Mouse (Mus musculus): Measurements from ENCODE around the gene Gba. TPM values are rescaled to one million over a fixed set of nuclear protein-coding genes. Genes with fewer than 3 reads are reported as not detected.
"Not testable (repeated sequence)": the region's sequence is repeated elsewhere in the genome, so short reads cannot be mapped to it uniquely, and the experiment has no call there.

Gene Gba
- polyA plus RNA-seq (2015; fragmentation: Nextera tagmentation; extraction: Ambion mirVana): 34.7 TPM in 2 replicates

- Histone ChIP-seq H3K4me3 (peak within 1 kb of the TSS; percentile 52), H3K4me1 (peaks cover 5% of the 10 kb centered on the region), H3K9me3 (no peaks in the 10 kb centered on the region), H3K27me3 (no peaks in the 10 kb centered on the region), H3K4me2 (peak within 1 kb of the TSS; percentile 70), H3K36me3 (peaks cover 32% of the 10 kb centered on the region), H3K27ac (no peak within 1 kb of the TSS), H3K9ac (peak within 1 kb of the TSS; percentile 73)
- ATAC-seq (ENCODE audit: insufficient number of reproducible peaks, insufficient read depth, low FRiP score, low TSS enrichment, low read depth): peak; percentile 73
- WGBS: 25% methylated on average over 13 of the region's 13 CpGs
These were observed at the start of gene Gba for GRCm38 (mm10) chr3:89202253-89203141. TSS of gene Gba (plus strand) at chr3:89202928.

DNA sequence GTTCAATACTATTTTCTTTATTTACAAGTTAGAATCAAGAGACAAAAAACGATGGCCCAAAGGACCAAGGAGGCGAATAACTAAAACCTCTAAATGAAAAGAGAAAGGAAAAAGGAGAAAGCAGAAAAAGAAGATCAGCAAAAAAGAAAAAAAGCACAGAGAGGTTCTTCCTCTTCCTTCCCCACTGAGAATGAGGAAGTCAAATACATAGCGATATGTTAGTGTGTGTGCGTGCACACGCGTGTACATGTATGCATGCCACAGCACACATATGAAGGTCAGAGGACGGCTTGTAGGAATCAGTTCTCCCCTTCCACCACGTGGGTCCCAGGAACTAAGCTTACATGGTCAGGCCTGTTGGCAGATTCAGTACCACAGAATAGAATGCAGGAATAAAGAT lies 45.8 kb upstream of the Gba start:
- no peak overlapping the region for H3K4me3 ChIP-seq
- ATAC-seq (ENCODE audit: insufficient number of reproducible peaks, insufficient read depth, low FRiP score, low TSS enrichment, low read depth): no peak
- peaks cover 19% of the 10 kb centered on the region for H3K4me1 ChIP-seq
- H3K27ac ChIP-seq: no peak overlapping the region
- no peaks in the 10 kb centered on the region for H3K9me3 ChIP-seq
- peaks cover 34% of the 10 kb centered on the region for H3K27me3 ChIP-seq
- 87% methylated on average over 8 of the region's 8 CpGs for WGBS
- no peak overlapping the region for H3K4me2 ChIP-seq
- H3K9ac ChIP-seq: no peak overlapping the region
- no peaks in the 10 kb centered on the region for H3K36me3 ChIP-seq

DNA sequence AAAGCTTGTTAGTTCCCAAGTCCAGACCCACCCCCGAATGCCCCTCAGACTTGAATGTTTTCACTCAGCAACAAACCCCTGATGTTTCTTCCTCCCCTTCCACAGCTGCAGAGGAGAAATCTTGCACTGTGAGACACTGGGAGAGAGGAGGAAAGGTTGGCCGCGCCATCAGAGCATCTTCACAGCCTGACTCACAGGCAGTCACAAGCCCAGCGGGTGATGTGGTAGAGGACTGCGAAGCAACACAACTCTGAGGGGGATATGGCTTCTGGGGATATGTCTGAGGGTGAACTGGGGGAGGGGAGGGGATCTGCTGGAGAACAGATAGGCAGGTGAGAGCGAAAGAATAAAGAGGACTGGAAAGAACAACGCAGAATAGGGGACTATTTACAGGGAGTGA lies 44.1 kb upstream of the Gba start:
- Histone ChIP-seq H3K9ac (no peak overlapping the region), H3K4me3 (peak overlapping the region; percentile 69), H3K27me3 (peaks cover 26% of the 10 kb centered on the region), H3K9me3 (no peaks in the 10 kb centered on the region), H3K4me1 (peaks cover 19% of the 10 kb centered on the region), H3K4me2 (peak overlapping the region; percentile 99; the same call in 1 of the 2 replicates), H3K36me3 (no peaks in the 10 kb centered on the region), H3K27ac (no peak overlapping the region)
- WGBS: 22% methylated on average over 7 of the region's 7 CpGs
- ATAC-seq (ENCODE audit: insufficient number of reproducible peaks, insufficient read depth, low FRiP score, low TSS enrichment, low read depth): no peak

GRCm38 (mm10) chr3:89159211-89159610 lies 43.5 kb upstream of the Gba start:
- WGBS: under 1% methylated on average over 13 of the region's 13 CpGs
- peaks cover 25% of the 10 kb centered on the region for H3K27me3 ChIP-seq
- H3K4me3 ChIP-seq: peak overlapping the region; percentile 69
- no peaks in the 10 kb centered on the region for H3K36me3 ChIP-seq
- H3K27ac ChIP-seq: no peak overlapping the region
- peaks cover 23% of the 10 kb centered on the region for H3K4me1 ChIP-seq
- no peak for ATAC-seq (ENCODE audit: insufficient number of reproducible peaks, insufficient read depth, low FRiP score, low TSS enrichment, low read depth)
- peak overlapping the region; percentile 99 for H3K4me2 ChIP-seq
- peak overlapping the region; percentile 71; the same call in 1 of the 2 replicates for H3K9ac ChIP-seq
- H3K9me3 ChIP-seq: no peaks in the 10 kb centered on the region

DNA sequence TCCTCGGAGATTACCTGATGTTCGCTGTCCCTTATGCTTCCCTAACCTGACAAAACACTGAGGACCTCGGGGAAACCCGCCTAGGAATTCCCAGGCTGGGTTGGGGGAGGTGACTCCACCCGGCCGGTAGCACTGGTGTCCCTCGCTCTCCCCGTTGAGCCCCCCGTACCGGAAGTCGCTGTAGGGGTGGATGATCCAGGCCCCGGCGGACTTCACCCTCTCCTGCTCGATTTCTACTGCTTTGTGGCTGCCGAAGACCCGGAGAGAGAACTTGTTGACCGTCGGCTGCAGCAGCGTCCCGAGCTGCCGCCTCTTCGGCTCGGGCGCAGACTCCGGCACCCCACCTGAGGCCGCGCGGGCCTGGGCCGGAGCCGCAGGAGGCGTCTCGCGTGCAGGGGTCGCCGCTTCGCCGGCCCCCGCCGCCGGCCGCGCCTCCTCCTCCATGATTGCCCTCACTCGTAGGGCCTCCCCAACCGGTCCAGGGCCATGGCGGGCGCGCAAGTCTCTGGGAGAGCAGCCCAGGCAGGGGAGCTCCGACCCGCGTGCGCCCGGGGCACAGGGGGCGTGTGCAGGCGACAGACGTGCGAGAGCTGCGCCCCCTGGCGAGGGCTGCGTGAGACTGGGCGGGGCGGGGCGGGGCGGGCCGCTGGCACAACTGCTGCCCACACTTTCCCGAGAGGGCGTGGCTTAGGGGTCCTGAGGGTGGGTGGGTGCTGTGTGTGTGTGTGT lies 42.9 kb upstream of the Gba start, which contains the start of gene Hcn3:
Hcn3 (minus strand) TSS at position 581 of the 729 bp plus-strand sequence.
- H3K27ac ChIP-seq: no peak within 1 kb of the TSS

GRCm38 (mm10) chr3:89161207-89161606 lies 41.5 kb upstream of the Gba start:
- H3K9me3 ChIP-seq; H3K27ac ChIP-seq; ATAC-seq (ENCODE audit: insufficient number of reproducible peaks, insufficient read depth, low FRiP score, low TSS enrichment, low read depth); H3K36me3 ChIP-seq; H3K4me3 ChIP-seq; H3K9ac ChIP-seq; H3K4me2 ChIP-seq: not testable (repeated sequence)
- Histone ChIP-seq H3K27me3 (peaks cover 24% of the 10 kb centered on the region), H3K4me1 (peaks cover 31% of the 10 kb centered on the region)

More for the DNA sequence above, 42.9 kb upstream of the Gba start, which contains the start of gene Hcn3:
- peaks cover 23% of the 10 kb centered on the region for H3K4me1 ChIP-seq
- H3K27me3 ChIP-seq: peaks cover 24% of the 10 kb centered on the region
- H3K9ac ChIP-seq: peak within 1 kb of the TSS; percentile 71
- WGBS: under 1% methylated on average over 49 of the region's 66 CpGs
- peak within 1 kb of the TSS; percentile 69 for H3K4me3 ChIP-seq
- no peaks in the 10 kb centered on the region for H3K9me3 ChIP-seq
- no peaks in the 10 kb centered on the region for H3K36me3 ChIP-seq
- peak within 1 kb of the TSS; percentile 99 for H3K4me2 ChIP-seq
- ATAC-seq (ENCODE audit: insufficient number of reproducible peaks, insufficient read depth, low FRiP score, low TSS enrichment, low read depth): 0 out of 2 replicates have a peak, but pooled peaks have one; percentile 59

DNA sequence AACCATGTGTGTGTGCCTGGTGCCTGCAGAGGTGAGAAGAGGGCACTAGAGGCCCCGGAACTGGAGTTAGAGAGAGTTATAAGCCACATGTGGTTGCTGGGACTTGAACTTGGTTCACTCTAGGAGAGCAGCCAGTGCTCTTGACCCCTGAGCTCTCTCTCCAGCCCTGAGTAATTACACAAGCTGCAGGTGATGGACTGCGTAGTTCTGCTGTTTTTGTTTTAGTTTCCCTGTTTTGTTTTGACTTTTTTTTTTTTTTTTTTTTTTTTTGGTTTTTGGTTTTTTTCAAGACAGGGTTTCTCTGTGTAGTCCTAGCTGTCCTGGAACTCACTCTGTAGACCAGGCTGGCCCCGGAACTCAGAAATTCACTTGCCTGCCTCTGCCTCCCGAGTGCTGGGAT lies 40.9 kb upstream of the Gba start:
- no peak overlapping the region for H3K4me3 ChIP-seq
- peaks cover 35% of the 10 kb centered on the region for H3K4me1 ChIP-seq
- no peak overlapping the region for H3K4me2 ChIP-seq
- 78% methylated on average over 4 of the region's 4 CpGs for WGBS
- no peak for ATAC-seq (ENCODE audit: insufficient number of reproducible peaks, insufficient read depth, low FRiP score, low TSS enrichment, low read depth)
- peaks cover 3% of the 10 kb centered on the region; the same call in 1 of the 2 replicates for H3K36me3 ChIP-seq
- H3K9me3 ChIP-seq: no peaks in the 10 kb centered on the region
- H3K27me3 ChIP-seq: peaks cover 24% of the 10 kb centered on the region
- no peak overlapping the region for H3K9ac ChIP-seq
- no peak overlapping the region for H3K27ac ChIP-seq

GRCm38 (mm10) chr3:89163123-89163522 lies 39.6 kb upstream of the Gba start:
- H3K4me2 ChIP-seq: no peak overlapping the region
- WGBS: 76% methylated on average over 1 of the region's 1 CpGs
- H3K27ac ChIP-seq: no peak overlapping the region
- H3K36me3 ChIP-seq: peaks cover 16% of the 10 kb centered on the region
- H3K9ac ChIP-seq: no peak overlapping the region
- H3K4me3 ChIP-seq: no peak overlapping the region
- peaks cover 32% of the 10 kb centered on the region for H3K4me1 ChIP-seq
- ATAC-seq (ENCODE audit: insufficient number of reproducible peaks, insufficient read depth, low FRiP score, low TSS enrichment, low read depth): no peak
- H3K27me3 ChIP-seq: peaks cover 18% of the 10 kb centered on the region
- no peaks in the 10 kb centered on the region for H3K9me3 ChIP-seq

- no peak for ATAC-seq (ENCODE audit: insufficient number of reproducible peaks, insufficient read depth, low FRiP score, low TSS enrichment, low read depth)
- H3K4me2 ChIP-seq: peak overlapping the region; percentile 81
- H3K36me3 ChIP-seq: peaks cover 22% of the 10 kb centered on the region
- peak overlapping the region; percentile 86 for H3K4me3 ChIP-seq
- WGBS: 77% methylated on average over 5 of the region's 5 CpGs
- H3K9me3 ChIP-seq: no peaks in the 10 kb centered on the region
- peaks cover 28% of the 10 kb centered on the region for H3K4me1 ChIP-seq
- H3K9ac ChIP-seq: peak overlapping the region; percentile 98
- H3K27ac ChIP-seq: peak overlapping the region; percentile 98; the same call in 1 of the 2 replicates
- peaks cover 12% of the 10 kb centered on the region for H3K27me3 ChIP-seq
These were observed 39.0 kb upstream of the Gba start for GRCm38 (mm10) chr3:89163643-89164245.

DNA sequence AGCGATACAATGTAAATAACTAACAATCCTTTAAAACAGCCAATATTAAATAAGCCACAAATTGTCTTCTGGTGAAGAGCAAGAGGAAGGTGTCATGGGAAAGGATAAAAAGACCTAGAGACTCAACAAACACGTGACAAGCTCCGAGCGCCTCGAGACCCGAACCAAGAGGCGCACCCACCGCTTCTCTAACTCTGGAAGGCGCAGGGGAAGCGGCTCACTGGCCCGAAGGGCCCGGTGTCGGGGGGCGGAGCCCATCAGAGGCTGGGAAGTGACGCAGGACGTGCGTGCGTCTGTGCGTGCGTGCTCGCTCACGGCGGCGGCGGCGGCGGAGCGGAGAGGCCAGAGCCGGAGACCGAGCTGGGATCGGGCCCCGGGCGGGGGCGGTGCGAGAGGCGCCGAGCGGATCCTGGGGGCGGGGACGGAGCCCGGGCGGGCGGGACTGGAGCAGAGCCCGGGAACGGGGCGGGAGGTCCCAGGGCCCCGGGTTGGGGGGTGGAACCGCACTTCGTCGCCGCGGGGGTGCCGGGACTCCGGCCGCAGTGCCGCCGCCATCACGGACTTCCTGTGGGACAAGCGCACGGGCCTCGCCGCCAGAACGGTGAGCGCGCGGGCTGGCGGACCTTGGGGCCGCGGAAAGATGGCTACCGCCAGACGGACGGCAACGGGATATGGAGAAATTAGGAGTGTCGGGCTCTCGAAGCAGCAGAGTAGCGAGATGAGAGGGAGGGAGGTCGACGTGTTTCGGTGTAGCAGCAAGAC lies 38.0 kb upstream of the Gba start, which contains the start of gene Clk2:
Clk2 (plus strand) TSS at position 290 of the 762 bp plus-strand sequence.
- Histone ChIP-seq H3K4me3 (peak within 1 kb of the TSS; percentile 86), H3K9ac (peak within 1 kb of the TSS; percentile 98), H3K36me3 (peaks cover 32% of the 10 kb centered on the region), H3K27me3 (peaks cover 3% of the 10 kb centered on the region; the same call in 1 of the 2 replicates), H3K4me2 (peak within 1 kb of the TSS; percentile 81), H3K9me3 (no peaks in the 10 kb centered on the region), H3K27ac (peak within 1 kb of the TSS; percentile 98), H3K4me1 (peaks cover 18% of the 10 kb centered on the region)
- WGBS: under 1% methylated on average over 78 of the region's 79 CpGs
- ATAC-seq (ENCODE audit: insufficient number of reproducible peaks, insufficient read depth, low FRiP score, low TSS enrichment, low read depth): peak; percentile 93
